Mouse (Mus musculus) heart, embryonic 10.5 days (tissue): ENCODE data around the gene Cacna1e. TPM values are rescaled to one million over a fixed set of nuclear protein-coding genes. Genes with fewer than 3 reads are reported as not detected.

Experiments
- DNase-seq: peaks from one replicate; pipeline ENCODE4 v3.0.0-alpha.2; 2017; ENCODE audit warnings: low spot score
- H3K27ac ChIP-seq: fragments of 300-500 bp; sonication (generic); 2 replicates; pipeline ENCODE4 v1.5.1; 2016; ENCODE audit warnings: mild to moderate bottlenecking
- H3K27me3 ChIP-seq: fragments of 300-500 bp; sonication (generic); 2 replicates; pipeline ENCODE4 v1.6.1; 2016; ENCODE audit warnings: mild to moderate bottlenecking; ENCODE audit not compliant: poor library complexity, insufficient read depth, severe bottlenecking
- H3K36me3 ChIP-seq: fragments of 300-500 bp; sonication (generic); 2 replicates; pipeline ENCODE4 v1.6.1; 2016; ENCODE audit warnings: mild to moderate bottlenecking, moderate library complexity
- H3K4me1 ChIP-seq: fragments of 300-500 bp; sonication (generic); 2 replicates; pipeline ENCODE4 v1.6.1; 2016; ENCODE audit warnings: mild to moderate bottlenecking
- H3K4me3 ChIP-seq: fragments of 300-500 bp; sonication (generic); 2 replicates; pipeline ENCODE4 v1.5.1; 2016; ENCODE audit warnings: mild to moderate bottlenecking, moderate library complexity
- H3K9me3 ChIP-seq: fragments of 300-500 bp; sonication (generic); 2 replicates; pipeline ENCODE4 v1.6.1; 2016; ENCODE audit warnings: mild to moderate bottlenecking, moderate library complexity
- WGBS: fragments of 180-500 bp; shearing (Covaris S2); methylation state at CpG from one replicate; pipeline ENCODE4 v1.1.7; 2016; 5-methylcytosine and 5-hydroxymethylcytosine counted together
- polyA plus RNA-seq: library from polyadenylated mRNA; unstranded; fragments of >200 nt; fragmentation: Nextera tagmentation; extraction: Ambion mirVana; gene quantifications from 2 replicates; pipeline ENCODE4 v1.2.1, GENCODE M21; 2016

Cacna1e gene
- polyA plus RNA-seq, 1 experiment from 2014 or later = 0.20 TPM

GRCm38 (mm10) chr1:154476671-154477070 lies 407.6 kb downstream of the Cacna1e start:
- WGBS = 75% methylated on average over 2 of the region's 2 CpGs
- H3K36me3 ChIP-seq = no peaks in the 10 kb centered on the region
- DNase-seq = no peak
- H3K9me3 ChIP-seq = no peaks in the 10 kb centered on the region
- H3K27me3 ChIP-seq = no peaks in the 10 kb centered on the region
- H3K4me3 ChIP-seq = no peak overlapping the region
- no peaks in the 10 kb centered on the region for H3K4me1 ChIP-seq
- no peak overlapping the region for H3K27ac ChIP-seq

- DNase-seq = no peak
- H3K4me3 ChIP-seq = no peak overlapping the region
- H3K36me3 ChIP-seq = no peaks in the 10 kb centered on the region
- no peaks in the 10 kb centered on the region for H3K4me1 ChIP-seq
- H3K27ac ChIP-seq = no peak overlapping the region
- H3K9me3 ChIP-seq = no peaks in the 10 kb centered on the region
- WGBS = 91% methylated on average over 2 of the region's 2 CpGs
- no peaks in the 10 kb centered on the region for H3K27me3 ChIP-seq
Observed at GRCm38 (mm10) chr1:154475706-154476105, 408.6 kb downstream of the Cacna1e start.

- 75% methylated on average over 4 of the region's 4 CpGs for WGBS
- no peaks in the 10 kb centered on the region for H3K36me3 ChIP-seq
- H3K9me3 ChIP-seq = no peaks in the 10 kb centered on the region
- H3K4me3 ChIP-seq = no peak overlapping the region
- H3K27ac ChIP-seq = no peak overlapping the region
- H3K27me3 ChIP-seq = no peaks in the 10 kb centered on the region
- DNase-seq = no peak
- no peaks in the 10 kb centered on the region for H3K4me1 ChIP-seq
Observed at GRCm38 (mm10) chr1:154474156-154474555, 410.1 kb downstream of the Cacna1e start.

GRCm38 (mm10) chr1:154467265-154467664 lies 417.0 kb downstream of the Cacna1e start:
- 73% methylated on average over 3 of the region's 3 CpGs for WGBS
- DNase-seq = no peak

GRCm38 (mm10) chr1:154461521-154461920 lies 422.8 kb downstream of the Cacna1e start:
- Histone ChIP-seq H3K27me3 (no peaks in the 10 kb centered on the region), H3K36me3 (no peaks in the 10 kb centered on the region), H3K4me3 (no peak overlapping the region), H3K9me3 (no peaks in the 10 kb centered on the region), H3K27ac (no peak overlapping the region), H3K4me1 (no peaks in the 10 kb centered on the region)
- WGBS = 72% methylated on average over 5 of the region's 5 CpGs
- DNase-seq = no peak

More at GRCm38 (mm10) chr1:154467265-154467664, 417.0 kb downstream of the Cacna1e start:
- Histone ChIP-seq H3K27me3 (no peaks in the 10 kb centered on the region), H3K36me3 (no peaks in the 10 kb centered on the region), H3K9me3 (no peaks in the 10 kb centered on the region), H3K4me3 (no peak overlapping the region), H3K27ac (no peak overlapping the region), H3K4me1 (no peaks in the 10 kb centered on the region)

- Histone ChIP-seq H3K9me3 (no peaks in the 10 kb centered on the region), H3K27ac (no peak overlapping the region), H3K4me1 (no peaks in the 10 kb centered on the region), H3K4me3 (no peak overlapping the region), H3K36me3 (no peaks in the 10 kb centered on the region), H3K27me3 (no peaks in the 10 kb centered on the region)
- no peak for DNase-seq
- WGBS = 87% methylated on average over 7 of the region's 7 CpGs
Observed at GRCm38 (mm10) chr1:154460067-154460466, 424.2 kb downstream of the Cacna1e start.

GRCm38 (mm10) chr1:154458601-154459000 lies 425.7 kb downstream of the Cacna1e start:
- Histone ChIP-seq H3K4me1 (no peaks in the 10 kb centered on the region), H3K4me3 (no peak overlapping the region), H3K27me3 (no peaks in the 10 kb centered on the region), H3K27ac (no peak overlapping the region), H3K9me3 (no peaks in the 10 kb centered on the region), H3K36me3 (no peaks in the 10 kb centered on the region)
- DNase-seq = no peak
- WGBS = 85% methylated on average over 2 of the region's 2 CpGs

GRCm38 (mm10) chr1:154450799-154451198 lies 433.5 kb downstream of the Cacna1e start:
- Histone ChIP-seq H3K4me1 (no peaks in the 10 kb centered on the region), H3K9me3 (no peaks in the 10 kb centered on the region)
- whole genome bisulfite sequencing = 81% methylated on average over 3 of the region's 3 CpGs

GRCm38 (mm10) chr1:154446456-154446855 lies 437.8 kb downstream of the Cacna1e start:
- H3K4me3 ChIP-seq = no peak overlapping the region
- H3K9me3 ChIP-seq = no peaks in the 10 kb centered on the region
- no peaks in the 10 kb centered on the region for H3K36me3 ChIP-seq
- WGBS = 45% methylated on average over 3 of the region's 3 CpGs
- no peaks in the 10 kb centered on the region for H3K27me3 ChIP-seq
- H3K27ac ChIP-seq = no peak overlapping the region
- H3K4me1 ChIP-seq = no peaks in the 10 kb centered on the region
- no peak for DNase-seq

More at GRCm38 (mm10) chr1:154450799-154451198, 433.5 kb downstream of the Cacna1e start:
- Histone ChIP-seq H3K27ac (no peak overlapping the region), H3K4me3 (no peak overlapping the region), H3K36me3 (no peaks in the 10 kb centered on the region), H3K27me3 (no peaks in the 10 kb centered on the region)
- no peak for DNase-seq

GRCm38 (mm10) chr1:154433520-154433919 lies 450.8 kb downstream of the Cacna1e start:
- H3K4me1 ChIP-seq = no peaks in the 10 kb centered on the region
- no peaks in the 10 kb centered on the region for H3K27me3 ChIP-seq
- H3K27ac ChIP-seq = no peak overlapping the region
- no peaks in the 10 kb centered on the region for H3K9me3 ChIP-seq
- H3K4me3 ChIP-seq = no peak overlapping the region
- DNase-seq = no peak
- H3K36me3 ChIP-seq = no peaks in the 10 kb centered on the region
- 87% methylated on average over 1 of the region's 1 CpGs for WGBS

GRCm38 (mm10) chr1:154433112-154433511 lies 451.2 kb downstream of the Cacna1e start:
- no peak overlapping the region for H3K4me3 ChIP-seq
- H3K27ac ChIP-seq = no peak overlapping the region
- DNase-seq = no peak
- H3K4me1 ChIP-seq = no peaks in the 10 kb centered on the region
- no peaks in the 10 kb centered on the region for H3K9me3 ChIP-seq
- WGBS = 62% methylated on average over 1 of the region's 1 CpGs
- H3K36me3 ChIP-seq = no peaks in the 10 kb centered on the region
- H3K27me3 ChIP-seq = no peaks in the 10 kb centered on the region

GRCm38 (mm10) chr1:154428276-154428675 lies 456.0 kb downstream of the Cacna1e start:
- 81% methylated on average over 7 of the region's 7 CpGs for WGBS
- Histone ChIP-seq H3K9me3 (no peaks in the 10 kb centered on the region), H3K27ac (no peak overlapping the region), H3K27me3 (no peaks in the 10 kb centered on the region), H3K4me3 (no peak overlapping the region), H3K36me3 (no peaks in the 10 kb centered on the region), H3K4me1 (no peaks in the 10 kb centered on the region)
- peak; percentile 6 for DNase-seq

GRCm38 (mm10) chr1:154418278-154418677 lies 466.0 kb downstream of the Cacna1e start:
- no peaks in the 10 kb centered on the region for H3K9me3 ChIP-seq
- H3K27ac ChIP-seq = no peak overlapping the region
- 61% methylated on average over 5 of the region's 5 CpGs for WGBS
- no peaks in the 10 kb centered on the region for H3K36me3 ChIP-seq
- H3K4me1 ChIP-seq = peaks cover 9% of the 10 kb centered on the region; the same call in 1 of the 2 replicates
- peak; percentile 50 for DNase-seq
- H3K27me3 ChIP-seq = no peaks in the 10 kb centered on the region
- no peak overlapping the region for H3K4me3 ChIP-seq
